Mouse (Mus musculus) neural tube, embryonic 15.5 days (tissue): ENCODE measurements around the gene Snorc. TPM values are rescaled to one million over a fixed set of nuclear protein-coding genes. Genes with fewer than 3 reads are reported as not detected.

ENCODE experiments used
- ATAC-seq: fragments of 200-750 bp; cut with Nextera tagmentation; 2 replicates; pipeline ENCODE4 v1.8.0; 2017; ENCODE audit warnings: mild to moderate bottlenecking, moderate TSS enrichment, moderate library complexity; ENCODE audit not compliant: low FRiP score
- H3K27ac ChIP-seq: fragments of 300-500 bp; sonication (generic); replicated peaks from 2 replicates; pipeline ENCODE4 v1.5.1; 2015; ENCODE audit warnings: mild to moderate bottlenecking, inconsistent platforms
- H3K27me3 ChIP-seq: fragments of 300-500 bp; sonication (generic); replicated peaks from 2 replicates; pipeline ENCODE4 v1.6.1; 2015; ENCODE audit warnings: inconsistent platforms
- H3K36me3 ChIP-seq: fragments of 300-500 bp; sonication (generic); 2 replicates; pipeline ENCODE4 v1.6.1; 2015; ENCODE audit warnings: inconsistent platforms
- H3K4me1 ChIP-seq: fragments of 300-500 bp; sonication (generic); 2 replicates; pipeline ENCODE4 v1.6.1; 2015; ENCODE audit warnings: inconsistent platforms
- H3K4me2 ChIP-seq: fragments of 300-500 bp; sonication (generic); 2 replicates; pipeline ENCODE4 v1.6.1; 2015; ENCODE audit warnings: inconsistent platforms, mild to moderate bottlenecking, moderate library complexity
- H3K4me3 ChIP-seq: fragments of 300-500 bp; sonication (generic); replicated peaks from 2 replicates; pipeline ENCODE4 v1.5.1; 2015; ENCODE audit warnings: mild to moderate bottlenecking, inconsistent platforms
- H3K9ac ChIP-seq: fragments of 300-500 bp; sonication (generic); replicated peaks from 2 replicates; pipeline ENCODE4 v1.6.1; 2015; ENCODE audit warnings: mild to moderate bottlenecking, inconsistent platforms
- H3K9me3 ChIP-seq: fragments of 300-500 bp; sonication (generic); replicated peaks from 2 replicates; pipeline ENCODE4 v1.6.1; 2016; ENCODE audit warnings: inconsistent platforms
- WGBS: fragments of 180-500 bp; shearing (Covaris S2); methylation state at CpG from one replicate; pipeline ENCODE4 v1.1.7; 2015; ENCODE audit warnings: mixed read lengths; 5-methylcytosine and 5-hydroxymethylcytosine counted together
- polyA plus RNA-seq: library from polyadenylated mRNA; unstranded; fragments of >200 nt; fragmentation: Nextera tagmentation; extraction: Ambion mirVana; gene quantifications from 2 replicates; pipeline ENCODE4 v1.2.1, GENCODE M21; 2015

Gene Snorc
- polyA plus RNA-seq, 1 experiment from 2014 or later = 5.5 TPM

DNA sequence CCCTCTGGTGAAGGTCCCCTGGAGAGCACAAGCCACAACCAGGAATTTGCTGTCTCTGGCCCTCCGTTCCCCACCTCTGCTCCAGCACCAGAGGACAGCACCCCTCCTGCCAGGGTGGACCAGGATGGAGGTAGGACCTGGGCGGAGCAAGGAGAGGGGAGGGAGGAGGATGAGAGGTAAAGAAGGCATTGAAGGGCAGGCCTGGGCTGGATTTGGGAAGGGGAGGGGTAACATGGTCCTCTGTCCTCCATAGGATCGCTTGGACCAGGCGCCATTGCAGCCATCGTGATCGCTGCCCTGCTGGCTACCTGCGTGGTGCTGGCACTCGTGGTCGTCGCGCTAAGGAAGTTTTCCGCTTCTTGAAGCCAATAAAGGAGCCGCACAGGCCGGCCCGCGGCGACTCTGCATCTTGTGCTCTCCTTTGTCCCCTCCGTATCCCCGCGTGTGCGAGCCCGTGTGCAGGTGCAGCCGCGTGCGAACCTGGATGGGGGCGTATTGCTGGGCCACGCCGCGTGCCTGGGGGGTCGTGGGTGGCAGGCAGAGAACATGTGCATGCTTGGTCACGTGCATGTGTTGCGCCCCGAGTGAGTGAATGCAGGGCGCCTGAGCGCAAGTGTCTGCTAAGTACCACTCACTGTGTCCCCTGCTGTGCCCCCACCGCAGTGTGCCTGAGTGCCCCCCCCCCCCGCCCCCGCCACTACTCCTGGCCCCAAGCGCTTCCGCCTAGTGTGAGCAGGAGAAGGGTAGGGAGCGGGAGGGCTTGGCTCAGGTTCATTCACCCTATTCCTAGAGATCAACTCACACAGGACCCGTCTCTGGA, 5.2 kb downstream of the Snorc start:
- no peak overlapping the region for H3K27ac ChIP-seq
- peaks cover 10% of the 10 kb centered on the region for H3K4me1 ChIP-seq
- no peaks in the 10 kb centered on the region for H3K9me3 ChIP-seq
- peak overlapping the region; percentile 92 for H3K4me2 ChIP-seq
- peaks cover 25% of the 10 kb centered on the region for H3K27me3 ChIP-seq
- H3K36me3 ChIP-seq = no peaks in the 10 kb centered on the region
- peak; percentile 64 for ATAC-seq
- H3K4me3 ChIP-seq = peak overlapping the region; percentile 43
- H3K9ac ChIP-seq = peak overlapping the region; percentile 30; the same call in 1 of the 2 replicates
- 3% methylated on average over 39 of the region's 42 CpGs for WGBS

DNA sequence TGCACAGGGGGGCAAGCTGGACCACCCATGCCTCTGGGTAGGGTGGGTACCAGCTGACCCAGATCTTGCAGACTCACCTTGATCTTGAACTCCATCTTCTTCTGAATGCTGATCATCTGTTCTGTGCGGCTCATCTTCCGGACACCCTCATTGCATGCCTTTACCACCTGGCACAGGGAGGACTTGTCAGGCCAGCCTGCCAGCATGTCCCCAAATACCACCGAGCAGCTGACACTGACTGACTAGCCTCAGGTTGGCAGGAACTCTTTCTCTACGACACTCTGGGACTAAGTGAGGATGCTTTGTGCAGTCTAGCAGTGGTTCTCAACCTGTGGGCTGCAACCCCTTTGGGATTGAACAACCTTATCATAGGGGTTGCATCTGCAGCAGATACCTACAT, 12.5 kb downstream of the Snorc start:
- H3K27ac ChIP-seq = no peak overlapping the region
- WGBS = 88% methylated on average over 4 of the region's 4 CpGs
- no peak overlapping the region for H3K4me3 ChIP-seq
- peaks cover 17% of the 10 kb centered on the region; the same call in 1 of the 2 replicates for H3K36me3 ChIP-seq
- no peaks in the 10 kb centered on the region for H3K9me3 ChIP-seq
- no peaks in the 10 kb centered on the region for H3K4me1 ChIP-seq
- H3K4me2 ChIP-seq = no peak overlapping the region
- no peak overlapping the region for H3K9ac ChIP-seq
- ATAC-seq = no peak
- H3K27me3 ChIP-seq = no peaks in the 10 kb centered on the region

DNA sequence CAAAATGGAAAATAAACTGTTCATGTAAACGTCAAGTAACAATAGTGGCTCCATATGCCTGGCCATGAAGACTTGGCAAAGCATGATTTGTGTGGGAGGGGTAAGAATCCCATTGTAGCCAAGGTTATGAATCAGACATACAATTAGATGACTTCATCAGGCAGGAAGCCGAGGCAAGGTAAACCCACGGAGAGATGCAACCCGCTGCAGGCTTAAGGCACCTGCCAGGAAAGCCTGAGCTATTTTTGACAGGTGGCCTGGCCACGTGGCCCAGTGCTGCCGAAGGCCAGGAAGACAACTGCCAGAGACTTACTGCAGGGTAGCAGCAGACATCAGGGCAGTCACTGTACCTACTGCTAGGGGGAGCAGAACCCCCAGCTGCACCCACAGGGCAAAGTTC, 16.3 kb downstream of the Snorc start:
- Histone ChIP-seq H3K9ac (no peak overlapping the region), H3K27ac (no peak overlapping the region), H3K36me3 (peaks cover 28% of the 10 kb centered on the region; the same call in 1 of the 2 replicates), H3K4me3 (no peak overlapping the region), H3K4me1 (no peaks in the 10 kb centered on the region), H3K9me3 (no peaks in the 10 kb centered on the region), H3K27me3 (no peaks in the 10 kb centered on the region), H3K4me2 (no peak overlapping the region)
- 78% methylated on average over 6 of the region's 6 CpGs for WGBS
- no peak for ATAC-seq

DNA sequence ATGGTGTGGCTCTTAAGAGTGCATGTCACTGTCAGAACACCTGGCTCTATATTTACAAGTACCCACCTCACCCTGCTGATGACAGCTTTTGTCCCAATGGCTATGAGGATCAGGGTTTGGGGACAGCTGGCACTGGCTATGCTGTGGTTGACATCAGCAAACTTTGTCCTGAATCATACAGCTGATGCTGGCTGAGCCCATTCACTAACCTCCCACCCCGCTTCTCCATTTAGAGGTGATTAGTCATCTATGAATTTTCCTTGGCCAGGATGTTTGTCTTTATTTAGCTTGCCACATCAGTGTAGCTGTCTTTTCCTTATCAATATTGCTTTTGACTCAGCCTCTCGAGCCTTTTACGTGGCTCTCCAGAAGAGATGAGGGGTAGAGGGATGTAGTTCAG, 22.2 kb downstream of the Snorc start:
- Histone ChIP-seq H3K27ac (no peak overlapping the region), H3K27me3 (no peaks in the 10 kb centered on the region), H3K36me3 (peaks cover 14% of the 10 kb centered on the region), H3K9ac (no peak overlapping the region), H3K4me1 (no peaks in the 10 kb centered on the region), H3K4me2 (no peak overlapping the region), H3K9me3 (no peaks in the 10 kb centered on the region), H3K4me3 (no peak overlapping the region)
- no peak for ATAC-seq
- WGBS = 91% methylated on average over 3 of the region's 3 CpGs

DNA sequence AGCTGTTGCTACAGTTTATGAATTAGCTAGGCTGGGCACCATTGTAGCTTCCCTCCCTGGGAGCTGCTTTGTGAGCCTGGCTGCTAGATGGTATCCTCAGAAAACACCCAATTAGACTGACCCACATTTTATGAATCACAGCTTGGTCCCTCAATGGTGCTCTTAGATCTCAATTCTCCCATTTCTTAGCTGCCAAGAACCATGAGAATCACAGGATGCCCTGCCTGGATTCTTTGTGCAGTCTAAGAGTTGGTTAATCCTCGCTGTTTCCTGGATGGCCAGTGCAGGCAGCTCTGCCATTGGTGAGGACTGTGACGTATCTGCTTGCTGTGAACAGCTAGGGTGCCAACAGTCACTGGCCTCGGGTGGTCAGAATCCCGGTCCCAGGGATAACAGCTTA, 23.5 kb downstream of the Snorc start:
- no peak overlapping the region for H3K4me2 ChIP-seq
- no peaks in the 10 kb centered on the region for H3K9me3 ChIP-seq
- no peak for ATAC-seq
- H3K27me3 ChIP-seq = no peaks in the 10 kb centered on the region
- H3K4me3 ChIP-seq = no peak overlapping the region
- peaks cover 1% of the 10 kb centered on the region; the same call in 1 of the 2 replicates for H3K36me3 ChIP-seq
- 89% methylated on average over 4 of the region's 4 CpGs for WGBS
- H3K4me1 ChIP-seq = no peaks in the 10 kb centered on the region
- no peak overlapping the region for H3K9ac ChIP-seq
- no peak overlapping the region for H3K27ac ChIP-seq

DNA sequence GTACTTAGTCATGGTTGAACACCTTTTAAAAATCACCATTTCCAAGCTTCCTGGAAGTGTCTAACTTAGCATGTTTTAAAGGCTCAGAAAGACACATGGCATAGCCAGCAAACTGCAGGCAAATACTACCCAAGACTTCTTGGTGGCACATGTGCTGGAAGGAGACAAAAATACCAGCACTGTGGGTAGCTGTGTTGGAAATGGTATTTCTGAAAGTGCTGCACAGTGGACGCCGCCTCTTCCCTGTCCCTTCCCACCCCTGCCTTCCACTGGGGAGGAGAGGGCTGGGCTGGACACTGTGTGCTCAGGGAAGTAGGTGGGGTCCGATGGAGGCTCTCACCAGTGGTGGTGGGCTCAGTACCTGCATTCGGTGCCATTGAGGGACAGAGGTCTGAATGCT, 35.5 kb downstream of the Snorc start:
- Histone ChIP-seq H3K4me3 (no peak overlapping the region), H3K36me3 (0 out of 2 replicates have a peak, but pooled peaks cover 8% of the 10 kb centered on the region), H3K4me2 (no peak overlapping the region), H3K9me3 (no peaks in the 10 kb centered on the region), H3K9ac (no peak overlapping the region), H3K27me3 (peaks cover 22% of the 10 kb centered on the region), H3K4me1 (peaks cover 18% of the 10 kb centered on the region), H3K27ac (no peak overlapping the region)
- no peak for ATAC-seq
- 96% methylated on average over 4 of the region's 4 CpGs for WGBS

- no peak for ATAC-seq
- H3K27me3 ChIP-seq = peaks cover 22% of the 10 kb centered on the region
- 53% methylated on average over 6 of the region's 6 CpGs for WGBS
- H3K36me3 ChIP-seq = no peaks in the 10 kb centered on the region
- H3K27ac ChIP-seq = no peak overlapping the region
- no peak overlapping the region for H3K4me3 ChIP-seq
- 0 out of 2 replicates have a peak overlapping the region, but pooled peaks have one; percentile 19 for H3K4me2 ChIP-seq
- H3K9ac ChIP-seq = no peak overlapping the region
- H3K9me3 ChIP-seq = no peaks in the 10 kb centered on the region
- peaks cover 22% of the 10 kb centered on the region for H3K4me1 ChIP-seq
Observed at GRCm38 (mm10) chr1:87507857-87508256, 37.8 kb downstream of the Snorc start.

DNA sequence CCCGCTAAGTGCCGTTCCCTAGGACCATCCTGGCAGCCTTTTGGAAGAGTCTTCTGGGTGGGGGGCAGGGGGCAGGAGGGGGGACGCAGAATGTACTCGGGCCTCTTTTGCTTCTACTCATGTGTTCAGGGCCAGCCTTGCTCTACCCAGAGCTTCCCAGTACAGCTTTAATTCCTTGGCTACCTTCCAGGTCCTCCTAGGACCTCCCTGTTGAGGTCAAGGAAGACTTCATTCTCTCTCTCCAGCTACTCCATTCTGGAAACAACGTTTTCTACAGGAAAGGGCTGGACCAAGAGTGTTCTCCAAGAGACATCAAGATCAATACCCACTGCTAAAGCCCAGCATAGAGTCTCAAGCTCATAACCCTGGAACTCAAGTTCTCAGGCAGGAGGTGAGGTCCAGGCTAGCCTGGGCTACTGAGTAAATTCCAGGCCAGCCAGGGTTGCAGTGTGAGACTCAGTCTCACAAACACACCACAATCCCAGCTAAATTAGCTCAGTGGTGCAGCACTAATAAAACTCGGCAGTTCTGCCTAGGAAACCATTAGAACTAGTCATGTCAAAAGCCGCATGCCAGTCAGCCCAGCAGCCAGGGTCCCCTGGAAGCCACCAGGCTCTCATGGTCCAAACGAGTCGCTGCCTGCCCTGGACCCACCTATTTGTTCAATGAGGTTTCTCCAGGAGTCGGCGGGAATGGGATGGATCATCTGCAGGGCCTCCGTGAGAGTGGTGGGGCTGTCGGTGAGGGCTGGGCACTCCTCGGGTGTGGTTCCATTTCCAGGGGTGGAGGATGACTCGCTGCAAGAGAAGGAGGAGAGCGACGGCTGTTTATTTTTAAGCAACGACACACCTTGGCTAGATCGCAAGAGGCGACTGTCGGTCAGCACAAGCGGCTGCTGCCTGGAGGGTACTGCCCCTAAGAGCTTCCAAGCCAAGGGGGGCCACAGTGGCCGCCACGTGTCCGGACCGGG, 38.8 kb downstream of the Snorc start:
- peak overlapping the region; percentile 60 for H3K9ac ChIP-seq
- H3K27me3 ChIP-seq = peaks cover 22% of the 10 kb centered on the region
- H3K4me3 ChIP-seq = peak overlapping the region; percentile 70
- peak overlapping the region; percentile 97 for H3K4me2 ChIP-seq
- no peaks in the 10 kb centered on the region for H3K36me3 ChIP-seq
- no peaks in the 10 kb centered on the region for H3K9me3 ChIP-seq
- H3K27ac ChIP-seq = no peak overlapping the region
- H3K4me1 ChIP-seq = peaks cover 22% of the 10 kb centered on the region
- ATAC-seq = no peak
- 18% methylated on average over 26 of the region's 26 CpGs for WGBS

GRCm38 (mm10) chr1:87509561-87510165, 39.6 kb downstream of the Snorc start, which contains the start of gene Neu2:
Neu2 (plus strand) TSS chr1:87509889.
- Histone ChIP-seq H3K9ac (peak within 1 kb of the TSS; percentile 60), H3K9me3 (no peaks in the 10 kb centered on the region), H3K27ac (peak within 1 kb of the TSS; percentile 33; the same call in 1 of the 2 replicates), H3K4me1 (peaks cover 22% of the 10 kb centered on the region), H3K4me2 (peak within 1 kb of the TSS; percentile 97), H3K27me3 (peaks cover 22% of the 10 kb centered on the region), H3K4me3 (peak within 1 kb of the TSS; percentile 70), H3K36me3 (no peaks in the 10 kb centered on the region)
- peak; percentile 46 for ATAC-seq
- WGBS = 1% methylated on average over 56 of the region's 56 CpGs

GRCm38 (mm10) chr1:87510166-87510691, 40.2 kb downstream of the Snorc start:
- under 1% methylated on average over 57 of the region's 61 CpGs for WGBS
- peak; percentile 93 for ATAC-seq
- peak overlapping the region; percentile 33; the same call in 1 of the 2 replicates for H3K27ac ChIP-seq

DNA sequence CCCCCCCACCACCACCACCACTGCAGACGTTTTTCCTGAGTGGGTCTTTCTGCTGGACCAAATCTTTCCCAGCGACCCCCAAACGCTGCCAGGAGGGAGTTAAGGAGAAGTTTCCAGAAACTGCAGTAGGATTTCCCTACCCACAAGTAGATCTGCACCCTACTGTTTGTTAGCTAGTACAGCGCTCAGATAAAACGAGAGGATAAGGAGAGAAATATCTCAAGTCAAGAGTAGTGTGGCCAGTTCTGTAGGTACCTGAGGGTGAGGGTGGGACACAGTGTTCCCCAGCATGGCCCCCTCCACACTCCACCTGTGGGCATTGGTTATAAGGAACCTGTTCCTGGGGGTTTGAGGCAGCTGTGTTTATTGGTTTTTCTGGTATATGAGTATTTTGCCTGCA, 40.8 kb downstream of the Snorc start:
- Histone ChIP-seq H3K27me3 (peaks cover 22% of the 10 kb centered on the region), H3K9ac (no peak overlapping the region), H3K27ac (peak overlapping the region; percentile 33; the same call in 1 of the 2 replicates), H3K4me3 (peak overlapping the region; percentile 70), H3K36me3 (no peaks in the 10 kb centered on the region), H3K4me2 (peak overlapping the region; percentile 97), H3K4me1 (peaks cover 22% of the 10 kb centered on the region), H3K9me3 (no peaks in the 10 kb centered on the region)
- ATAC-seq = peak; percentile 10; the same call in 1 of the 2 replicates
- 13% methylated on average over 5 of the region's 5 CpGs for WGBS

More at GRCm38 (mm10) chr1:87510166-87510691, 40.2 kb downstream of the Snorc start:
- peaks cover 22% of the 10 kb centered on the region for H3K27me3 ChIP-seq
- peak overlapping the region; percentile 97 for H3K4me2 ChIP-seq
- H3K4me3 ChIP-seq = peak overlapping the region; percentile 70
- peaks cover 22% of the 10 kb centered on the region for H3K4me1 ChIP-seq
- no peaks in the 10 kb centered on the region for H3K9me3 ChIP-seq
- H3K9ac ChIP-seq = peak overlapping the region; percentile 60
- H3K36me3 ChIP-seq = no peaks in the 10 kb centered on the region
